Mouse (Mus musculus): ENCODE data around the gene Rab30.

DNA sequence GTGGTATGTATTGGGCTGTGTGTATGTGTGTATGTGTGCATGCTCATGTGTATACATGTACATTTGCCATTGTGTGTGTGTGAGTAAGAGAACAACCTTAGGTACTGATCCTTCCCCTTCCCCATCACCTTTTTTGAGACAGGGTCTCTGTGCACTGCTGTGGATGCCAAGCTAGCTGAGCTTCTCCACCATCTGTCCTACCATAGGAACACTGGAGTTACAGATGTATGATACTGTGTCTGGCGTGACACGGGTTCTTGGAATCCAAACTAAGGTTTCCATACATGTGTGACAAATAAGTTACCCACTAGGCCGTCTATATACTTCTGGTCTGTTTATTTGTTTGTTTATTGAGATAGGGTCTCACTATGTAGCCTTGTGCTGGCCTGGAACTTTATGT lies 32.2 kb downstream of the Rab30 start:
- TF ChIP-seq POLR2A (IDR thresholded peaks at IDR 0.05; ENCODE audit: borderline replicate concordance, extremely low read depth, low read depth, low read length) = no peak
- TF ChIP-seq CTCF (IDR thresholded peaks at IDR 0.05; ENCODE audit: insufficient read depth, low read length) = no peak
